Mouse (Mus musculus) G1E (cell line): Measurements from ENCODE around the gene Hcrtr1. TPM values are rescaled to one million over a fixed set of nuclear protein-coding genes. Genes with fewer than 3 reads are reported as not detected.

ENCODE experiments used
- ATAC-seq: 2 replicates; pipeline ENCODE4 v1.8.0; 2016; ENCODE audit warnings: mild to moderate bottlenecking; ENCODE audit not compliant: insufficient number of reproducible peaks, poor library complexity, low FRiP score, severe bottlenecking; ENCODE audit errors: extremely low read depth
- DNase-seq: peaks from one replicate; pipeline ENCODE4 v3.0.0; 2012; ENCODE audit warnings: low spot score
- H3K27me3 ChIP-seq: 2 replicates; pipeline ENCODE4 v1.6.1; 2012; ENCODE audit warnings: mild to moderate bottlenecking, low read length, inconsistent platforms; ENCODE audit not compliant: insufficient read depth
- H3K36me3 ChIP-seq: replicated peaks from 2 replicates; pipeline ENCODE3; 2012; ENCODE audit warnings: mild to moderate bottlenecking, inconsistent platforms
- H3K4me1 ChIP-seq: 2 replicates; pipeline ENCODE4 v1.6.1; 2012; ENCODE audit warnings: low read depth, low read length, inconsistent platforms, mixed read lengths; ENCODE audit not compliant: insufficient read depth
- H3K4me3 ChIP-seq: 2 replicates; pipeline ENCODE4 v1.5.1; 2012; ENCODE audit warnings: low read depth, mild to moderate bottlenecking, inconsistent platforms, low read length, moderate library complexity, mixed read lengths
- H3K9me3 ChIP-seq: replicated peaks from 2 replicates; pipeline ENCODE4 v1.6.1; 2012; ENCODE audit warnings: inconsistent platforms
- CTCF ChIP-seq: IDR thresholded peaks from 2 replicates; pipeline ENCODE4 v1.5.1; 2012; ENCODE audit warnings: low read depth, low read length, inconsistent platforms, mixed read lengths
- GATA1 ChIP-seq: IDR thresholded peaks from 2 replicates; pipeline ENCODE4 v1.6.1; 2012; ENCODE audit warnings: borderline replicate concordance, low read length, inconsistent platforms, mixed read lengths
- GATA2 ChIP-seq: IDR thresholded peaks from 2 replicates; pipeline ENCODE4 v1.6.1; 2012; ENCODE audit warnings: low read depth, low read length, inconsistent platforms, borderline replicate concordance
- POLR2AphosphoS5 ChIP-seq: IDR thresholded peaks from 2 replicates; pipeline ENCODE4 v1.6.1; 2012; ENCODE audit warnings: low read depth, low read length, inconsistent platforms; ENCODE audit not compliant: insufficient replicate concordance
- TAL1 ChIP-seq: conservative IDR thresholded peaks from 2 replicates; pipeline ENCODE4 v1.6.1; 2012; ENCODE audit warnings: low read depth, low read length, inconsistent platforms, mixed read lengths
- polyA plus RNA-seq: library from polyadenylated mRNA; stranded (reverse); fragments of >175 nt; gene quantifications from 2 replicates; pipeline ENCODE4 v1.2.3, GENCODE M21; 2012
- total RNA-seq, 2 experiments: library from RNA; stranded (forward) in 1 of 2; stranded (reverse) in 1 of 2; fragments of 200-1000 nt in 1 of 2; fragments of >200 nt in 1 of 2; fragmentation: Nextera tagmentation in 1 of 2; gene quantifications; 2 replicates each; pipeline ENCODE4 v1.2.3; 2014 to 2017

The Hcrtr1 gene
- total and polyA plus RNA-seq, 3 experiments = not detected

DNA sequence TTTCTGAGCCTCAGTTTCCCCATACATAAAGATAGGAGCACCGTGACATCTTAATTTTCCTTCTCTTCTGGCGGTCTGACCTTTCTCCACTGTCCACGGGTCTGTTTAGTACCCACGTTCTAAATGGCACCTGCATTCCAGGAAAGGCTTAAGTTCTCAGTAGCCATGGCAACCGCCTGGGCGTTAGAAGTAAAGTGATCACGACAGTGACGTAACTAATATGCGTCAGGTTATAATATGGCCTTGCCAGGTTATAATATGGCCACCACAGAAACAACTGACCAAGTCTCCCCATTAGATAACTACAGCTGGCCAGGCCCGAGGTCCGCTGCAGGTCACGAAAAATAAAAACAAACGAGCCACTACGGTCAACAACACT, 32.1 kb downstream of the Hcrtr1 start:
- Histone ChIP-seq H3K27me3 (no peaks in the 10 kb centered on the region), H3K4me1 (peaks cover 62% of the 10 kb centered on the region), H3K4me3 (peak overlapping the region; percentile 74), H3K36me3 (peaks cover 22% of the 10 kb centered on the region), H3K9me3 (peaks cover 3% of the 10 kb centered on the region)
- ATAC-seq (peak; percentile 54), DNase-seq (no peak)
- TF ChIP-seq CTCF = no peak
- no peak for TF ChIP-seq TAL1
- TF ChIP-seq GATA2 = no peak
- TF ChIP-seq POLR2AphosphoS5 = no peak
- TF ChIP-seq GATA1 = no peak

DNA sequence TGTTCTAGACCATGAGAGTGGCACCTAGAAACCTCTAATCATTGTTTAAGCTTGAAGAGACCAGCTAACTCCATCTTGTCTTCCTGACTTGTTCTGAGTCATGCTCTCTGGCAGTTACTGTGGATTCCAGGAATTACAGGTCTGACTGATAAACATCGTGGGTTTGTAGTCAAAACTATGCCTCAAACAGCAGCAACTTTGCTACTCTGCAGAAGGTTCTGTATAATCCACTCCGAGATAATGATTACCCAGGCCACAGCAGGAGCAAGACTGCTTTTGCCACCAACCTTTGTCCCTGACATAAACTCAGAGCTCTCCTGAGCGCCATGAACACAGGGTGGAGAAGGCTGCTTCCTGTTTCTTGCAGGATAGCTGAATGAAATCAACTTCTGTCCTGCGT, 34.6 kb downstream of the Hcrtr1 start:
- Histone ChIP-seq H3K27me3 (peaks cover 11% of the 10 kb centered on the region; the same call in 1 of the 2 replicates), H3K36me3 (peaks cover 1% of the 10 kb centered on the region), H3K4me3 (no peak overlapping the region; the same call in 1 of the 2 replicates), H3K9me3 (peaks cover 3% of the 10 kb centered on the region), H3K4me1 (peaks cover 39% of the 10 kb centered on the region)
- ATAC-seq (no peak), DNase-seq (no peak)
- no peak for TF ChIP-seq TAL1
- no peak for TF ChIP-seq GATA1
- TF ChIP-seq GATA2 = no peak
- no peak for TF ChIP-seq CTCF
- TF ChIP-seq POLR2AphosphoS5 = no peak

DNA sequence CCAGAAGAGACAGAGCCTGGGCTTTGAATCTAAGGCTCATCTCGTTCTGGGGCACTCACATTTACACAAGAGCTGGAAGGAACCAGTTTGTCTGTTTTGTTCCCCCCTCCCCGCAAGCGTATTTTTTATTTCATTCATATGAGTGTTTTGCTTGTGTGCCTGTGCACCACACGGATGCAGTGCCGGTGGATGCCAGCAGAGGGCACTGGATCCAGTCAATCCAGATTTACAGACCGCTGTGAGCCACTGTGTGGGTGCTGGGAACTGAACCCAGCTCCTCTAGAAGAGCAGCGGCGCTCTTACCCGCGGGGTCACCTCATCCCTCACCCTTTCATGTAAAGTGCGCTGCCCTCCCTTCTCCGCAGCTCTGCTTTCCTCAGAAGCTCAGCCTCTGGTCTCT, 35.5 kb downstream of the Hcrtr1 start:
- no peak for TF ChIP-seq TAL1
- TF ChIP-seq CTCF = no peak
- no peak for TF ChIP-seq GATA2
- TF ChIP-seq GATA1 = no peak
- TF ChIP-seq POLR2AphosphoS5 = no peak
- peaks cover 29% of the 10 kb centered on the region for H3K4me1 ChIP-seq
- no peak for DNase-seq
- H3K27me3 ChIP-seq = peaks cover 18% of the 10 kb centered on the region; the same call in 1 of the 2 replicates
- ATAC-seq = no peak
- H3K4me3 ChIP-seq = no peak overlapping the region
- H3K36me3 ChIP-seq = no peaks in the 10 kb centered on the region
- peaks cover 3% of the 10 kb centered on the region for H3K9me3 ChIP-seq

DNA sequence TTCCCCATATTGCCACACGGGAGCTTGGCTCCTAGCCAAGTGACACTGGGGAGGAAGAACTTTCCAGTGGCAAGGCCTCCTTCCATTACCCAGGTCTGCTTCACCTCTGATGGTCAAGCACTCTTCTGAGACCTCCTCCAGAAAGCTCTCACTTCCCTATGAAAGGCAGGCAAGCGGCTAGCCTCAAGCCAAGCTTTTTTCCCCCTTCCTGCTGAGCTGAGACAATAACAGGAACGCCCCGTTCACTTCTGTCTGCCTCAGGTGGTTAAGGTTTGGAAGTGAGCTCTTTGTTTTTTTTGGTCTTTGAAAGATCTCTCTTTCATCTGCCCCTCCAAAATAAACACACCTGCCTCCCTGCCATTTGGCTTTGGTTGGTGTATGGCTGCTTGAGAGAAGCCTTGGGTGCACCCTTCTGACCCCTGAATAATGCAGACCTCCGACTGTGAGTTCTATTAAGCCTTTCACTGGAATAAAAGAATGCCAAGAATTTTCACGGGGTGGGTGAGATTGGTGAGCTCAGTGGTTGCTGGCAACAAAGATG, 37.0 kb downstream of the Hcrtr1 start, which contains the start of gene Pef1:
TSS of gene Pef1 (plus strand) at position 448 of the 541 bp plus-strand sequence.
- TF ChIP-seq GATA2 (no peak), TAL1 (no peak)
- ATAC-seq = no peak
- Histone ChIP-seq H3K4me3 (no peak within 1 kb of the TSS), H3K9me3 (peaks cover 3% of the 10 kb centered on the region), H3K27me3 (peaks cover 27% of the 10 kb centered on the region; the same call in 1 of the 2 replicates), H3K36me3 (no peaks in the 10 kb centered on the region), H3K4me1 (peaks cover 26% of the 10 kb centered on the region)
- no peak for DNase-seq

DNA sequence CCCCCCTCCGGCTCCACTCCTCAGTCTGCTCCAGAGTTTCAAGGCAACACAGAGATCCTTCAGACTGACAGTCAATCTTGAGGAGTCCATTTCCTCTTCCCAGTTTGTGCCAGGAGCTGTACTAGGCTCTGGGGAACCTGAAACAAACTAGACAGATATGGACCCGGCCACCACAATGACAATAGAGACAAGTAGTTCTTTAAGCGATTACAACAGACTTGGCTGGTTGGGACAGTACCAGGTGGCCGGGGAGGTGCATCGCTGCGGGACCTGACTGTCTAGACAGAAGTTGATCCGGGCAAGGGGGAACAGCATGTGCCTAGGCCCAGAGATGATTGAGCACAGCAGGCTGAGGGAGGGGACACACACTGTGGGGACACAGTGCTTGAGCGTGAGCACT, 38.0 kb downstream of the Hcrtr1 start:
- TF ChIP-seq POLR2AphosphoS5 (no peak), CTCF (no peak), GATA2 (no peak), GATA1 (no peak), TAL1 (no peak)
- Histone ChIP-seq H3K27me3 (peaks cover 35% of the 10 kb centered on the region), H3K4me3 (no peak overlapping the region), H3K9me3 (peaks cover 3% of the 10 kb centered on the region), H3K4me1 (peaks cover 21% of the 10 kb centered on the region), H3K36me3 (no peaks in the 10 kb centered on the region)
- no peak for ATAC-seq
- no peak for DNase-seq

DNA sequence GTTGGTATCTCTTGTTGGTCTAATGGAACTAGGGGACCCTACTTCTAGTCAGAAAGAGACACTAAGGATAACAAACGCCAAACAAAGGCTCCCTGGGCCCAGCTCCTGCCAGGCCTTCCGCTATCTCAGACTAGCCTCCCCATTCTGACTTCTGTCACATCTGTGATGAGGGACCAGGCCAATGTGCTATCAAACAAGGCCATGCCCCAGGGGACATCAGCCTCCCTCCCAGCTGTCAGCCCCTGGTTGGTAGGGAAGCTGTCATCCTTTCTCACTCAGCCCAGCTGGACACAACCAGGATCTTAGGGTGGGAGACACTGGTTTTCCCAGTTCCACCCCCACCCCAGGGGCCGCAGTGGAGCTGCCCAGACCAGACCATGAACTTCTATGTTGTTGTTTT, 44.0 kb downstream of the Hcrtr1 start:
- DNase-seq = no peak

More for the DNA sequence above, 44.0 kb downstream of the Hcrtr1 start:
- H3K4me3 ChIP-seq = no peak overlapping the region
- H3K4me1 ChIP-seq = peaks cover 3% of the 10 kb centered on the region; the same call in 1 of the 2 replicates
- no peak for ATAC-seq
- peaks cover 76% of the 10 kb centered on the region for H3K27me3 ChIP-seq
- no peaks in the 10 kb centered on the region for H3K36me3 ChIP-seq
- TF ChIP-seq CTCF (no peak), TAL1 (no peak), POLR2AphosphoS5 (no peak), GATA1 (no peak), GATA2 (no peak)
- H3K9me3 ChIP-seq = no peaks in the 10 kb centered on the region
